Mouse (Mus musculus) Patski (cell line): ENCODE measurements around the gene Wfdc15a. TPM values are rescaled to one million over a fixed set of nuclear protein-coding genes. Genes with fewer than 3 reads are reported as not detected.
A peak's percentile ranks its signal among the peaks of the same experiment; 100 is the strongest.

Source experiments
- ATAC-seq: fragments of 100-300 bp; one replicate; pipeline ENCODE4 v1.8.0; 2021
- CTCF ChIA-PET: fragments of 350-600 bp; sonication (Branson Sonifier 250); formaldehyde crosslinking; loops from one replicate; lab custom pipeline; 2022; ENCODE audit warnings: inconsistent platforms; lab: Charles Lee
- POLR2A ChIA-PET: fragments of 350-600 bp; sonication (Branson Sonifier 250); formaldehyde crosslinking; loops from one replicate; lab custom pipeline; 2022; ENCODE audit warnings: antibody characterized with exemption, inconsistent platforms; lab: Charles Lee
- DNase-seq: peaks from one replicate; pipeline ENCODE4 v3.0.0-alpha.2; 2011; ENCODE audit warnings: low read depth, low spot score
- H3K27me3 ChIP-seq: fragments of 371-371 bp; one replicate; pipeline ENCODE4 v1.5.1; 2021
- CTCF ChIP-seq: fragments of 100-300 bp; IDR thresholded peaks from one replicate; pipeline ENCODE4 v1.5.1; 2021
- in situ Hi-C: fragments of 300-500 bp; cut with MboI; formaldehyde crosslinking; loops from 3 replicates; pipeline ENCODE4 v1.11.1; 2018; ENCODE audit warnings: low pct_unique_long_range_greater_than_20kb, mixed read lengths
- polyA plus RNA-seq: library from polyadenylated mRNA; unstranded; gene quantifications from one replicate; pipeline ENCODE4 v1.2.3, GENCODE M21; 2021

The Wfdc15a gene
- polyA plus RNA-seq, 1 experiment from 2014 or later, result not detected

- in situ Hi-C loops, result no loop called here
- DNase-seq (no peak), ATAC-seq (no peak)
- CTCF ChIA-PET, result no interaction called here
- POLR2A ChIA-PET, result no interaction called here
- TF ChIP-seq CTCF, result no peak
- H3K27me3 ChIP-seq, result peaks cover 6% of the 10 kb centered on the region
Measured at GRCm38 (mm10) chr2:164195971-164196699, 3.8 kb downstream of the Wfdc15a start.

DNA sequence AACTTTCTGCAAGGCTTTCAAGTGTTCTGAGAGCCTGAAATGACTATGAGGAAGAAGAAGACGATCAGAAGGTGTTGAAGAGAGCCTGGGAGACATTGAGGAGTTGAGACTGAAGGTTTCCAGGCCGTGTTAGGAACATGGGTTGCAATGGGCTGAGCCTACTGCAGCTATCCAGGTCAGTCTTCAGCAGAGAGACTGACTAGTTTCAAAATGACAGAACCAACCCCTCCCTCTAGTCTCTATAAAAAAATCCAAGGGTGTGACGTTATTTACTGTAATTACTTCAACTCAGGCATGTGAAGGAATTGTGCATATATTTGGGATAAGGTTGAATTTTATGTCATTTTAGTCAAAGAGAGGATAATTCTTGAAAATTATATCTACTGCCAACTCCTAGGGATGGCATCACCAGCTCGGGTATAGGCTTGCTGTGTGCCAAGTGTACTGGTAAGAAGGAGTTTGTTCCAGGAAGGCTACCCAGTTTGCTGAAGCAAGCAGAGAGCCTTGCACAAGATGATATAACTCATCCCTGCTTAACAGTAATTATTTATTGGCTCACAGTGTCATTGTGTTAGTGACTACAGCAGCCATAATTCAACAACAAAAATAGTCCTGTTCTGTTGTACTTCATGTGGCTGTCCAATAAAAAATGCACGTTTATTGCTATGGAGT is 4.8 kb downstream of the Wfdc15a start:
- DNase-seq (no peak), ATAC-seq (no peak)
- in situ Hi-C loops, result no loop called here
- no peak for TF ChIP-seq CTCF
- ChIA-PET CTCF (no interaction called here), POLR2A (no interaction called here)
- H3K27me3 ChIP-seq, result peaks cover 6% of the 10 kb centered on the region

- CTCF ChIA-PET, result no interaction called here
- ATAC-seq, result no peak
- POLR2A ChIA-PET, result no interaction called here
- TF ChIP-seq CTCF, result no peak
- DNase-seq, result no peak
- peaks cover 6% of the 10 kb centered on the region for H3K27me3 ChIP-seq
- in situ Hi-C loops, result no loop called here
Measured at GRCm38 (mm10) chr2:164192279-164192678, 7.7 kb downstream of the Wfdc15a start.

GRCm38 (mm10) chr2:164190576-164190975 is 9.4 kb downstream of the Wfdc15a start, which contains the start of gene Wfdc12:
Wfdc12 (minus strand) TSS chr2:164190608.
- no peak for DNase-seq
- CTCF ChIA-PET, result no interaction called here
- POLR2A ChIA-PET, result no interaction called here
- in situ Hi-C loops, result no loop called here
- TF ChIP-seq CTCF, result no peak
- no peak for ATAC-seq
- peaks cover 6% of the 10 kb centered on the region for H3K27me3 ChIP-seq

- CTCF ChIA-PET, result no interaction called here
- ATAC-seq (no peak), DNase-seq (no peak)
- H3K27me3 ChIP-seq, result peaks cover 6% of the 10 kb centered on the region
- POLR2A ChIA-PET, result no interaction called here
- in situ Hi-C loops, result no loop called here
- peak; percentile 48 for TF ChIP-seq CTCF
Measured at GRCm38 (mm10) chr2:164188722-164189121, 11.2 kb downstream of the Wfdc15a start.

DNA sequence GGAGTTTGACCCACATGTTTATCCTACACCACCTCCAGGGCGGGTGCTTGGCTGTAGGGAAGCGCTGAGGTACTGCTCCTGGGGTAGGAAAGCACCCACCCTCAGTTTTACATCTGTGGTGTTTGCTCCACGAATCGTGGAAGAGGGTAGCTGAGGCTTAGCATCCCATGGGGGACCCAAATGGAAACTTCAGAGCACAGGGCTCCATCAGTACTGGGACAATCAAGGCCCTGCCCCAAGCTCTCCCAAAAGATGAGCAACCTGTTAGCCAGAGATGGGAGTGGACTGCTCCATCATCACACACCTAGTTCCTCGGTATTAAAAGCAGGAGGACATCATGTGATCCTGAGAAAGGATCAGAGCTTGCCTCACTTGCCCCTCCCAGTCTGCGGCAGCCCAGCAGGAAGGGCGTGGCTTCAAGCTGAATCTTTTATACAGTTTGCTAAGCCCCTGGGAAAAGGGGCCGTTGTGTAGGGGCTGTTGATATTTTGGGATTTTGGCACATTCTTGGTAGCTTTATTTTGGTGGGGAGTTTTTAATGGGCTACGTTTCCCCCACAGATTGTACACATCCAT is 15.7 kb downstream of the Wfdc15a start:
- in situ Hi-C loops, result no loop called here
- ChIA-PET POLR2A (no interaction called here), CTCF (no interaction called here)
- no peak for TF ChIP-seq CTCF
- DNase-seq (no peak), ATAC-seq (no peak)
- no peaks in the 10 kb centered on the region for H3K27me3 ChIP-seq

- ATAC-seq, result no peak
- ChIA-PET CTCF (no interaction called here), POLR2A (no interaction called here)
- no peak for DNase-seq
- TF ChIP-seq CTCF, result no peak
- in situ Hi-C loops, result no loop called here
- no peaks in the 10 kb centered on the region for H3K27me3 ChIP-seq
Measured at GRCm38 (mm10) chr2:164183340-164183739, 16.6 kb downstream of the Wfdc15a start.

DNA sequence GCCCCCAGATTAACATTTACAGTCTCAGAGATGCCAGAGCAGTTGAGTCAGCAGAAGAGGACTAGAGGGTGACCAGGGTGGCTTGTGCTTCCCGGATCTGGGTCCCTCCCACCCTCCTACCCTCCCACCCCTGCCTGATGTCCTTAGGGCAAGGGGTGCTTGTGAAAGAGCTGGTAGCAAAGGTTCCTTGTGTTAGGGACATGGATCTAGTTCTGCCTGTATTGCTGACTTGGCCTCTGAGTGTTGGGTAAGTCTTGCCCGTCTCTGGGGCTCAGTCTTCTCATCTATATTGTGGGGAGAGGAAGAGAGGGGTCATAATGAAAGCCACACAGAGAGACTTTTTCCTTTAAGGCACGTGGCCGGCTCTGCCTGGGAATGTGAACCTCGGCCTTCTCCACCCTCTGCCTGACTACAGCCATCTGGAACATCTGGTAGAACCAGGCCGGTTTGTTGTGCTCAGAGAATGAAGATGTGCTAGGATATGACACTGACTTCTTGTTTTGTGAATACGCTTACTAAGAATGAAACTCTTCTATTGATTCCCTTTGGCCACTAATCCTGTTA is 17.2 kb downstream of the Wfdc15a start, which contains the start of gene Wfdc5:
Wfdc5 (minus strand) TSS at position 51 of the 564 bp plus-strand sequence.
- TF ChIP-seq CTCF, result no peak
- no peak for DNase-seq
- ChIA-PET CTCF (no interaction called here), POLR2A (no interaction called here)
- H3K27me3 ChIP-seq, result no peaks in the 10 kb centered on the region
- in situ Hi-C loops, result no loop called here
- ATAC-seq, result no peak

DNA sequence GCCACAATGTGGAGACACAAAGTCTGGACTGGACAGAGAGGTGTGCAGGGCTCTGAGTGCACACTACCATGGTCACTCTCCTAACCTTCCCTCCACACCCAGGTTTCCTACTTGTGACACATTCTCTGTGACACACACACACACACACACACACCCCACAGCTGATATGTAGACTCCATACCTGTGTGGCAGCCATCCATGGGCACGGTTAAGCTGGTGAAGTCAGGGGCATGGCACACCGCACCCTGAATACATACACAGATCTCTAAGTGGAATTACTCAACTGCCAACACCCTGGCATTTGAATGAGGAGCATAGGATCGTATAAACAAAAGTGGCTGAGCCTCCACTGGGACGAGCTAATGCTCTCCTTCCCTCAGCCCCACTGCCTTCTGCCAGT is 19.2 kb downstream of the Wfdc15a start:
- no peak for TF ChIP-seq CTCF

GRCm38 (mm10) chr2:164180124-164180523 is 19.8 kb downstream of the Wfdc15a start:
- in situ Hi-C loops, result no loop called here
- ChIA-PET POLR2A (interaction anchor here (0.6 kb wide), 1 partner anchor 224 kb away, joined by 4 read pairs; no protein-coding TSS in a partner anchor), CTCF (interaction anchor here (0.7 to 2.7 kb wide), 12 partner anchors 14 to 211 kb away, joined by 3 to 9 read pairs (median 4); no protein-coding TSS in a partner anchor)
- ATAC-seq (no peak), DNase-seq (no peak)
- no peak for TF ChIP-seq CTCF
- H3K27me3 ChIP-seq, result no peaks in the 10 kb centered on the region

More for the DNA sequence above, 19.2 kb downstream of the Wfdc15a start:
- CTCF ChIA-PET, result interaction anchor here (0.7 to 2.2 kb wide), 8 partner anchors 15 to 210 kb away, joined by 3 to 7 read pairs (median 3); no protein-coding TSS in a partner anchor
- ATAC-seq, result peak; percentile 60
- in situ Hi-C loops, result no loop called here
- POLR2A ChIA-PET, result no interaction called here
- H3K27me3 ChIP-seq, result no peaks in the 10 kb centered on the region
- no peak for DNase-seq
